Mouse (Mus musculus) hindbrain, embryonic 15.5 days (tissue): ENCODE results near the gene Jam2. TPM values are rescaled to one million over a fixed set of nuclear protein-coding genes. Genes with fewer than 3 reads are reported as not detected.

ENCODE experiments used
- ATAC-seq: fragments of 200-750 bp; cut with Nextera tagmentation; 2 replicates; pipeline ENCODE4 v1.8.0; 2017; ENCODE audit warnings: low read depth, moderate number of reproducible peaks, moderate TSS enrichment; ENCODE audit not compliant: low FRiP score
- H3K27ac ChIP-seq: fragments of 300-500 bp; sonication (generic); replicated peaks from 2 replicates; pipeline ENCODE4 v1.5.1; 2015; ENCODE audit warnings: mild to moderate bottlenecking, inconsistent platforms
- H3K27me3 ChIP-seq: fragments of 300-500 bp; sonication (generic); 2 replicates; pipeline ENCODE4 v1.6.1; 2015; ENCODE audit warnings: control low read depth, inconsistent platforms
- H3K36me3 ChIP-seq: fragments of 300-500 bp; sonication (generic); 2 replicates; pipeline ENCODE4 v1.6.1; 2015; ENCODE audit warnings: control low read depth, inconsistent platforms
- H3K4me1 ChIP-seq: fragments of 300-500 bp; sonication (generic); replicated peaks from 2 replicates; pipeline ENCODE4 v1.6.1; 2015; ENCODE audit warnings: control low read depth, inconsistent platforms
- H3K4me2 ChIP-seq: fragments of 300-500 bp; sonication (generic); 2 replicates; pipeline ENCODE4 v1.6.1; 2015; ENCODE audit warnings: moderate library complexity, mild to moderate bottlenecking, inconsistent platforms
- H3K4me3 ChIP-seq: fragments of 300-500 bp; sonication (generic); 2 replicates; pipeline ENCODE4 v1.5.1; 2015; ENCODE audit warnings: mild to moderate bottlenecking, inconsistent platforms
- H3K9ac ChIP-seq: fragments of 300-500 bp; sonication (generic); 2 replicates; pipeline ENCODE4 v1.6.1; 2015; ENCODE audit warnings: inconsistent platforms
- H3K9me3 ChIP-seq: fragments of 300-500 bp; sonication (generic); 2 replicates; pipeline ENCODE4 v1.6.1; 2016; ENCODE audit warnings: control low read depth, inconsistent platforms
- WGBS: fragments of 180-500 bp; shearing (Covaris S2); methylation state at CpG from one replicate; pipeline ENCODE4 v1.1.7; 2015; 5-methylcytosine and 5-hydroxymethylcytosine counted together
- polyA plus RNA-seq: library from polyadenylated mRNA; unstranded; fragments of >200 nt; fragmentation: Nextera tagmentation; extraction: Ambion mirVana; gene quantifications from 2 replicates; pipeline ENCODE4 v1.2.1, GENCODE M21; 2015

The Jam2 gene
- polyA plus RNA-seq, 1 experiment from 2014 or later, result 23.1 TPM

GRCm38 (mm10) chr16:84790595-84791165, 16.8 kb downstream of the Jam2 start:
- 91% methylated on average over 2 of the region's 2 CpGs for WGBS

DNA sequence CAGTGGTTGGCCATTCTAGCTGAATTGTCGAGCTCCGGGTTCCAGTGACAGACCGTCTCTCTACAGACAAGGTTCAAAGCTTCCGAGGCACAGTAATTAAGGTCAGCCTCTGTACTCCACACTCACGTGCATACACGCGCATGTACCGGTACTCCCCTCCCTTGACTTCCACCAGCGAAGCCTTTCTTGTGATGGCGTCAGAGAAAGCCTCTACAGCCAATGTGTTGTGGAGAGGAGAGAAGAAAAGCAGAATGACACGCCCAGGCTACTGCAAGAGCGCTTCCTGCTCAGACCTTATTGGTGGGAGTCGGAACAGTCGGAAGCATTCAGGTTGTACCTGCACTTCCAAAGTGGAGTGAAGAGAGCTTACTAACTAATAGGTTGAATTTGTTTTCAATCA, 19.5 kb downstream of the Jam2 start:
- H3K27me3 ChIP-seq, result no peaks in the 10 kb centered on the region
- no peak for ATAC-seq
- no peaks in the 10 kb centered on the region for H3K4me1 ChIP-seq
- H3K4me2 ChIP-seq, result no peak overlapping the region
- no peaks in the 10 kb centered on the region for H3K36me3 ChIP-seq
- WGBS, result 92% methylated on average over 14 of the region's 14 CpGs
- no peaks in the 10 kb centered on the region for H3K9me3 ChIP-seq
- no peak overlapping the region for H3K4me3 ChIP-seq
- H3K9ac ChIP-seq, result no peak overlapping the region
- H3K27ac ChIP-seq, result no peak overlapping the region

More at GRCm38 (mm10) chr16:84790595-84791165, 16.8 kb downstream of the Jam2 start:
- Histone ChIP-seq H3K4me2 (no peak overlapping the region), H3K27me3 (no peaks in the 10 kb centered on the region), H3K4me1 (no peaks in the 10 kb centered on the region), H3K36me3 (no peaks in the 10 kb centered on the region), H3K9ac (no peak overlapping the region), H3K27ac (no peak overlapping the region), H3K9me3 (no peaks in the 10 kb centered on the region), H3K4me3 (no peak overlapping the region)
- no peak for ATAC-seq

- H3K4me2 ChIP-seq, result no peak overlapping the region
- WGBS, result 68% methylated on average over 3 of the region's 3 CpGs
- H3K36me3 ChIP-seq, result no peaks in the 10 kb centered on the region
- H3K27ac ChIP-seq, result no peak overlapping the region
- H3K27me3 ChIP-seq, result no peaks in the 10 kb centered on the region
- no peaks in the 10 kb centered on the region for H3K4me1 ChIP-seq
- no peaks in the 10 kb centered on the region for H3K9me3 ChIP-seq
- H3K4me3 ChIP-seq, result no peak overlapping the region
- ATAC-seq, result no peak
- H3K9ac ChIP-seq, result no peak overlapping the region
Observed at GRCm38 (mm10) chr16:84795337-84795736, 21.4 kb downstream of the Jam2 start.

- Histone ChIP-seq H3K36me3 (no peaks in the 10 kb centered on the region), H3K9me3 (no peaks in the 10 kb centered on the region), H3K4me3 (no peak overlapping the region), H3K27ac (no peak overlapping the region), H3K4me1 (no peaks in the 10 kb centered on the region), H3K4me2 (no peak overlapping the region), H3K9ac (no peak overlapping the region), H3K27me3 (no peaks in the 10 kb centered on the region)
- 57% methylated on average over 9 of the region's 9 CpGs for WGBS
- ATAC-seq, result no peak
Observed at GRCm38 (mm10) chr16:84796678-84797077, 22.8 kb downstream of the Jam2 start.

GRCm38 (mm10) chr16:84800038-84800437, 26.1 kb downstream of the Jam2 start:
- 100% methylated on average over 1 of the region's 2 CpGs for WGBS
- Histone ChIP-seq H3K4me3 (no peak overlapping the region), H3K4me2 (no peak overlapping the region), H3K36me3 (no peaks in the 10 kb centered on the region), H3K9ac (no peak overlapping the region), H3K27me3 (no peaks in the 10 kb centered on the region), H3K4me1 (no peaks in the 10 kb centered on the region), H3K27ac (no peak overlapping the region), H3K9me3 (no peaks in the 10 kb centered on the region)
- ATAC-seq, result no peak

DNA sequence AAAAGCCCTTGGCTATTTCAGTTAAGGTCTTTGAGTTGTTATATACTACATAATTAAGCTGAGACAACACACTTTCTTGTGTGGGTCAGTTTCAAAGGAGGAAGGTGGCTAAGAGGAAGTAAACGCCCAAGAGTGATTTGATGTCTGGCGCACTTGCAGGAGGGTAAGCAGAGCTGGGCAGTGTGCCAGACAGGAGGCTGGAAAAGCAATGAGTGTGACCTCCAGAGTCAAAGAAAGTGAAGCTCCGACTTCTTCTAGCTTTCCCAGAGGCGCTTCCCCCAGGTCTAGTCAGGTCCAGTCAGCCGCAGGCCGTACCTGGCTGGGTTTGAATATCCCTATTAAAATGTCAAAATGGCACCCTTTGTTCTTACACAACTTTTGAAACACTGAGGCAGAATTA, 28.3 kb downstream of the Jam2 start:
- no peak for ATAC-seq
- WGBS, result 64% methylated on average over 6 of the region's 6 CpGs

DNA sequence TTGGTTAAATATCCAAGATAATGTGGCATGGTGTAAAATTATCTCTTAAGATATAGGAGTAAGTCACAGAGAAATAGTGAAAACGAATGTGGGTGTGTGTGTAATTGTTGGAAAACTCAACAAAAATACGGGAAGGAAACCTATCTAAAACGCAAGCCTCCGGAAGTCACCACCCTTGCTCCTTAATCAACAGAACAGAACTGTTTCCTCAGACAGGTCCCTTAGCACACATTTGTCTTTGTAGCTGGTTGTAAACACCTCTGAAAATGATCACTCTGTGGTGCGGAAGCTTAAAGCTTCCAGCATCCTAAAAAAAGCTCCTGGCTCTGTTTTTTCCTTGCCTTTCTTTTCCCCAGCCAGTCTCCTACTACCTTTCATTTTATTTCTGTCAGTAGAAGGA, 30.9 kb downstream of the Jam2 start:
- Histone ChIP-seq H3K4me1 (no peaks in the 10 kb centered on the region), H3K4me2 (no peak overlapping the region), H3K36me3 (0 out of 2 replicates have a peak, but pooled peaks cover 3% of the 10 kb centered on the region), H3K27ac (no peak overlapping the region), H3K9ac (no peak overlapping the region), H3K4me3 (no peak overlapping the region), H3K27me3 (no peaks in the 10 kb centered on the region), H3K9me3 (no peaks in the 10 kb centered on the region)
- WGBS, result 85% methylated on average over 5 of the region's 5 CpGs
- ATAC-seq, result no peak

More for the DNA sequence above, 28.3 kb downstream of the Jam2 start:
- Histone ChIP-seq H3K9me3 (no peaks in the 10 kb centered on the region), H3K9ac (no peak overlapping the region), H3K4me2 (no peak overlapping the region), H3K27me3 (no peaks in the 10 kb centered on the region), H3K4me1 (no peaks in the 10 kb centered on the region), H3K27ac (no peak overlapping the region), H3K4me3 (no peak overlapping the region), H3K36me3 (0 out of 2 replicates have a peak, but pooled peaks cover 3% of the 10 kb centered on the region)

- H3K4me1 ChIP-seq, result no peaks in the 10 kb centered on the region
- 97% methylated on average over 3 of the region's 3 CpGs for WGBS
- H3K27ac ChIP-seq, result no peak overlapping the region
- H3K27me3 ChIP-seq, result no peaks in the 10 kb centered on the region
- 0 out of 2 replicates have a peak, but pooled peaks cover 3% of the 10 kb centered on the region for H3K36me3 ChIP-seq
- no peaks in the 10 kb centered on the region for H3K9me3 ChIP-seq
- no peak overlapping the region for H3K4me2 ChIP-seq
- no peak for ATAC-seq
- H3K4me3 ChIP-seq, result no peak overlapping the region
- H3K9ac ChIP-seq, result no peak overlapping the region
Observed at GRCm38 (mm10) chr16:84806175-84806574, 32.3 kb downstream of the Jam2 start.

GRCm38 (mm10) chr16:84807874-84808273, 34.0 kb downstream of the Jam2 start:
- Histone ChIP-seq H3K9ac (no peak overlapping the region), H3K27ac (no peak overlapping the region), H3K4me1 (no peaks in the 10 kb centered on the region), H3K36me3 (0 out of 2 replicates have a peak, but pooled peaks cover 3% of the 10 kb centered on the region), H3K27me3 (no peaks in the 10 kb centered on the region), H3K9me3 (no peaks in the 10 kb centered on the region), H3K4me2 (no peak overlapping the region), H3K4me3 (no peak overlapping the region)
- 97% methylated on average over 7 of the region's 7 CpGs for WGBS
- ATAC-seq, result no peak

GRCm38 (mm10) chr16:84810254-84810653, 36.3 kb downstream of the Jam2 start:
- no peak overlapping the region for H3K4me2 ChIP-seq

DNA sequence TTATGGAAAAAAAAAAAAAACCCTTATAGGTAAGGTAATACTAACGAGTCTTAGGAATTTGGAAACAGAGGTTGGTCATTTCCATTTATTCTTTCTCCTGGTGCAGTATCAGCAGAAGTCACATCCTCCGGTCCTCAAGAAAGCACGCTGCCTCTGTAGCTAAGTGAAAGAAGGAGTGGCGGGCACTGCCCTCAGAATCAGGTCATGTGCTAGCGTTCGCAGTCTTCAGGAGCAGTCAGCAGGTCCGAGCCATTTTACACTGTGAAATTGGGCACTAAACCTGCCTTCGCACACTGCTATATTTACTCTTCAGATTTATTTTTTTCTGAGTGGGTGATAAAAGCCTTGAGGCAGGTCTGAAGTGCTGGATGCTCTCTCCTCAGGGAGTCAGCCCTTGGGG, 39.9 kb downstream of the Jam2 start:
- H3K4me3 ChIP-seq, result no peak overlapping the region
- no peaks in the 10 kb centered on the region for H3K9me3 ChIP-seq
- H3K36me3 ChIP-seq, result no peaks in the 10 kb centered on the region
- H3K27me3 ChIP-seq, result no peaks in the 10 kb centered on the region
- no peak overlapping the region for H3K4me2 ChIP-seq
- H3K4me1 ChIP-seq, result no peaks in the 10 kb centered on the region
- ATAC-seq, result no peak
- WGBS, result 88% methylated on average over 8 of the region's 8 CpGs
- no peak overlapping the region for H3K27ac ChIP-seq
- no peak overlapping the region for H3K9ac ChIP-seq

More at GRCm38 (mm10) chr16:84810254-84810653, 36.3 kb downstream of the Jam2 start:
- Histone ChIP-seq H3K9ac (no peak overlapping the region), H3K27me3 (no peaks in the 10 kb centered on the region), H3K36me3 (0 out of 2 replicates have a peak, but pooled peaks cover 3% of the 10 kb centered on the region), H3K4me3 (no peak overlapping the region), H3K9me3 (no peaks in the 10 kb centered on the region), H3K4me1 (no peaks in the 10 kb centered on the region), H3K27ac (no peak overlapping the region)
- WGBS, result 92% methylated on average over 1 of the region's 1 CpGs
- ATAC-seq, result no peak

GRCm38 (mm10) chr16:84814511-84814910, 40.6 kb downstream of the Jam2 start:
- Histone ChIP-seq H3K9me3 (no peaks in the 10 kb centered on the region), H3K27ac (no peak overlapping the region), H3K9ac (no peak overlapping the region), H3K4me2 (no peak overlapping the region), H3K36me3 (no peaks in the 10 kb centered on the region), H3K27me3 (no peaks in the 10 kb centered on the region), H3K4me1 (no peaks in the 10 kb centered on the region), H3K4me3 (no peak overlapping the region)
- ATAC-seq, result no peak
- WGBS, result 88% methylated on average over 8 of the region's 8 CpGs

DNA sequence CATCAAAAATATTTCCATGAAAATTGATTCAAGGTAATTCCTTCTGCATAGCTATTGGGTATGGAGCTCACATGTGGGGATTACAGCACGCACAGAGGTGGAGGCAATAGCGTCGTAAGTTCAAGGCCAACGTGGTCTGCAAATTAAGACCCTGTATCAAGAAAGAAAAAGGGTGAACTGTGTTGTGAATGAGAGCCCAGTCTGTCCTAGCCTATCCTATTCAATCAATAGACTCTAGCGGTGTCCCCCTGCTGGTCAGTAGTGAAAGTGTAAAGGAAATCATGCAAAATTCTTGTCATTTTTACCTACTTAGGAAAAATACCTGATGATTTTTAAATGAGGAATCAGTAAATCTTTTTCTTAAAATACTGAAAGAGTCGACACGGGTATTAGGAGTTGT, 43.5 kb downstream of the Jam2 start:
- 40% methylated on average over 7 of the region's 7 CpGs for WGBS
- no peak overlapping the region for H3K4me2 ChIP-seq

More for the DNA sequence above, 43.5 kb downstream of the Jam2 start:
- peak; percentile 68 for ATAC-seq
- Histone ChIP-seq H3K27ac (no peak overlapping the region), H3K4me3 (no peak overlapping the region), H3K27me3 (no peaks in the 10 kb centered on the region), H3K4me1 (no peaks in the 10 kb centered on the region), H3K9me3 (no peaks in the 10 kb centered on the region), H3K36me3 (peaks cover 3% of the 10 kb centered on the region; the same call in 1 of the 2 replicates), H3K9ac (no peak overlapping the region)
